Mouse (Mus musculus) CH12.LX (cell line): ENCODE measurements around the gene Nfix. TPM values are rescaled to one million over a fixed set of nuclear protein-coding genes. Genes with fewer than 3 reads are reported as not detected.

Experiments used
- DNase-seq: peaks from one replicate; pipeline ENCODE4 v3.0.0-alpha.2; 2013; ENCODE audit errors: extremely low read depth
- H3K27ac ChIP-seq: 2 replicates; pipeline ENCODE4 v1.5.1; 2012; ENCODE audit warnings: low read depth, mild to moderate bottlenecking, control low read depth, moderate library complexity; ENCODE audit not compliant: insufficient read depth
- H3K27me3 ChIP-seq: replicated peaks from 2 replicates; pipeline ENCODE3; 2012; ENCODE audit warnings: inconsistent platforms
- H3K36me3 ChIP-seq, 2 experiments: replicated peaks in 1 of 2; 2 replicates each; pipeline versions ENCODE3 to v1.6.1; 2012; ENCODE audit warnings: inconsistent platforms in 1 of 2, low read length in 1 of 2, mild to moderate bottlenecking in 1 of 2, mixed read lengths in 1 of 2, moderate library complexity in 1 of 2; ENCODE audit not compliant: control insufficient read depth in 1 of 2, insufficient read depth in 1 of 2
- H3K4me1 ChIP-seq, 2 experiments: 2 replicates each; pipeline ENCODE4 v1.6.1; 2012; ENCODE audit warnings: inconsistent platforms in 1 of 2, moderate library complexity in 1 of 2; ENCODE audit not compliant: insufficient read depth in 2 of 2, control insufficient read depth in 1 of 2
- H3K4me2 ChIP-seq: 2 replicates; pipeline ENCODE4 v1.6.1; 2012; ENCODE audit warnings: low read depth, mild to moderate bottlenecking, control low read depth; ENCODE audit not compliant: poor library complexity, insufficient read depth, severe bottlenecking
- H3K4me3 ChIP-seq, 3 experiments: fragments of 150-350 bp in 1 of 3; sonication (generic) in 1 of 3; replicated peaks in 1 of 3; 2 replicates each; pipeline versions ENCODE3 to v1.5.1; 2011 to 2012; ENCODE audit warnings: low read depth in 2 of 3, low read length in 2 of 3, mild to moderate bottlenecking in 2 of 3, moderate library complexity in 2 of 3, control low read depth in 1 of 3, improper control_type of control experiment in 1 of 3, inconsistent platforms in 1 of 3, mixed read lengths in 1 of 3; ENCODE audit not compliant: poor library complexity in 1 of 3
- H3K79me2 ChIP-seq: replicated peaks from 2 replicates; pipeline ENCODE4 v1.6.1; 2012; ENCODE audit warnings: mild to moderate bottlenecking, moderate library complexity; ENCODE audit not compliant: control insufficient read depth, poor library complexity, insufficient read depth, severe bottlenecking; ENCODE audit errors: extremely low read depth
- H3K9ac ChIP-seq: 2 replicates; pipeline ENCODE4 v1.6.1; 2012; ENCODE audit warnings: low read depth, mild to moderate bottlenecking, control low read depth, moderate library complexity; ENCODE audit not compliant: insufficient read depth
- H3K9me3 ChIP-seq: replicated peaks from 2 replicates; pipeline ENCODE3; 2012; ENCODE audit warnings: low read length, inconsistent platforms, mixed read lengths
- BHLHE40 ChIP-seq: IDR thresholded peaks from 2 replicates; pipeline ENCODE4 v1.6.1; 2011; ENCODE audit warnings: mild to moderate bottlenecking, low read depth, low read length, improper control_type of control experiment
- CHD2 ChIP-seq: IDR thresholded peaks from 2 replicates; pipeline ENCODE4 v1.6.1; 2011; ENCODE audit warnings: low read length, improper control_type of control experiment
- E2F4 ChIP-seq: IDR thresholded peaks from 2 replicates; pipeline ENCODE4 v1.6.1; 2011; ENCODE audit warnings: low read depth, low read length, improper control_type of control experiment; ENCODE audit not compliant: insufficient replicate concordance
- ELF1 ChIP-seq: IDR thresholded peaks from 2 replicates; pipeline ENCODE4 v1.6.1; 2014; ENCODE audit warnings: low read depth, mild to moderate bottlenecking, inconsistent platforms, low read length, improper control_type of control experiment
- EP300 ChIP-seq: IDR thresholded peaks from 2 replicates; pipeline ENCODE4 v1.6.1; 2011; ENCODE audit warnings: low read length, improper control_type of control experiment
- ETS1 ChIP-seq: conservative IDR thresholded peaks from 2 replicates; pipeline ENCODE4 v1.6.1; 2012; ENCODE audit warnings: low read depth, mild to moderate bottlenecking, inconsistent platforms, low read length, improper control_type of control experiment, moderate library complexity
- HCFC1 ChIP-seq: IDR thresholded peaks from 2 replicates; pipeline ENCODE4 v1.6.1; 2012; ENCODE audit warnings: low read depth, mild to moderate bottlenecking, inconsistent platforms, low read length, improper control_type of control experiment
- JUN ChIP-seq: IDR thresholded peaks from 2 replicates; pipeline ENCODE4 v1.6.1; 2011; ENCODE audit warnings: low read depth, mild to moderate bottlenecking, low read length, improper control_type of control experiment, moderate library complexity; ENCODE audit not compliant: insufficient read depth
- KAT2A ChIP-seq: IDR thresholded peaks from 2 replicates; pipeline ENCODE4 v1.6.1; 2012; ENCODE audit warnings: low read length, improper control_type of control experiment, inconsistent platforms; ENCODE audit not compliant: insufficient replicate concordance
- MXI1 ChIP-seq: IDR thresholded peaks from 2 replicates; pipeline ENCODE4 v1.6.1; 2011; ENCODE audit warnings: mild to moderate bottlenecking, low read depth, low read length, improper control_type of control experiment
- NRF1 ChIP-seq: IDR thresholded peaks from 2 replicates; pipeline ENCODE4 v1.6.1; 2014; ENCODE audit warnings: low read depth, mild to moderate bottlenecking, inconsistent platforms, low read length, improper control_type of control experiment, moderate library complexity
- POLR2AphosphoS2 ChIP-seq: IDR thresholded peaks from 2 replicates; pipeline ENCODE4 v1.6.1; 2011; ENCODE audit warnings: low read depth, low read length, improper control_type of control experiment
- RCOR1 ChIP-seq: conservative IDR thresholded peaks from 2 replicates; pipeline ENCODE4 v1.6.1; 2012; ENCODE audit warnings: low read depth, mild to moderate bottlenecking, inconsistent platforms, low read length, improper control_type of control experiment
- SIN3A ChIP-seq: IDR thresholded peaks from 2 replicates; pipeline ENCODE4 v1.6.1; 2012; ENCODE audit warnings: low read length, improper control_type of control experiment, inconsistent platforms
- SMC3 ChIP-seq: IDR thresholded peaks from 2 replicates; pipeline ENCODE4 v1.6.1; 2011; ENCODE audit warnings: low read depth, low read length, improper control_type of control experiment
- TBP ChIP-seq: conservative IDR thresholded peaks from 2 replicates; pipeline ENCODE4 v1.6.1; 2011; ENCODE audit warnings: low read depth, low read length, improper control_type of control experiment
- ZC3H11A ChIP-seq: IDR thresholded peaks from 2 replicates; pipeline ENCODE4 v1.6.1; 2012; ENCODE audit warnings: low read depth, mild to moderate bottlenecking, inconsistent platforms, low read length, improper control_type of control experiment
- ZKSCAN1 ChIP-seq: IDR thresholded peaks from 2 replicates; pipeline ENCODE4 v1.6.1; 2012; ENCODE audit warnings: low read depth, inconsistent platforms, low read length, improper control_type of control experiment, borderline replicate concordance
- ZMIZ1 ChIP-seq: IDR thresholded peaks from 2 replicates; pipeline ENCODE4 v1.6.1; 2012; ENCODE audit warnings: low read depth, mild to moderate bottlenecking, inconsistent platforms, low read length, improper control_type of control experiment
- ZNF384 ChIP-seq: IDR thresholded peaks from 2 replicates; pipeline ENCODE4 v1.6.1; 2012; ENCODE audit warnings: low read depth, low read length, improper control_type of control experiment, inconsistent platforms
- dilution Hi-C: fragments of 300-500 bp; cut with MboI; formaldehyde crosslinking; loops from 2 replicates; pipeline ENCODE4 v1.14.3; 2020; ENCODE audit warnings: low sequenced_read_pairs; ENCODE audit not compliant: extremely low pct_unique_long_range_greater_than_20kb, extremely low pct_ligation_motif_present
- in situ Hi-C: fragments of 300-500 bp; cut with MboI; formaldehyde crosslinking; loops from 3 replicates; pipeline ENCODE4 v1.14.3; 2019; ENCODE audit warnings: low sequenced_read_pairs, low pct_ligation_motif_present, low pct_unique_long_range_greater_than_20kb, mixed read lengths
- polyA plus RNA-seq: library from polyadenylated mRNA; unstranded; fragments of >175 nt; gene quantifications from 2 replicates; pipeline ENCODE4 v1.2.1, GENCODE M21; 2012; ENCODE audit warnings: low read depth; ENCODE audit not compliant: insufficient read length
- total RNA-seq, 2 experiments: library from RNA; depleted of rRNA; stranded (reverse); fragments of 300-350 nt in 1 of 2; fragments of >200 nt in 1 of 2; gene quantifications; 2 replicates each; pipeline ENCODE4 v1.2.3; 2012 to 2014

The Nfix gene
- total and polyA plus RNA-seq, 3 experiments: 0.09 to 10.5 (median 1.1) TPM

- no peak overlapping the region for H3K4me2 ChIP-seq
Observed at GRCm38 (mm10) chr8:84837149-84837911, 37.2 kb upstream of the Nfix start.

GRCm38 (mm10) chr8:84834866-84835855 lies 35.0 kb upstream of the Nfix start:
- no peaks in the 10 kb centered on the region for H3K9me3 ChIP-seq
- no peak for DNase-seq
- no peak overlapping the region for H3K27ac ChIP-seq
- H3K4me3 ChIP-seq: no peak overlapping the region
- H3K36me3 ChIP-seq: peaks cover 47 to 59% of the 10 kb centered on the region in 2 experiments
- 0 out of 2 replicates have a peak, but pooled peaks have one; percentile 31 for TF ChIP-seq ZMIZ1
- TF ChIP-seq EP300: no peak
- no peak overlapping the region for H3K9ac ChIP-seq
- H3K4me1 ChIP-seq: peaks cover 8 to 71% of the 10 kb centered on the region in 2 experiments; a peak in 3 of 4 replicates
- in situ Hi-C loops: no loop called here
- H3K27me3 ChIP-seq: no peaks in the 10 kb centered on the region
- dilution Hi-C loops: no loop called here
- H3K4me2 ChIP-seq: no peak overlapping the region
- H3K79me2 ChIP-seq: peaks cover 35% of the 10 kb centered on the region

More at GRCm38 (mm10) chr8:84837149-84837911, 37.2 kb upstream of the Nfix start:
- Histone ChIP-seq H3K9ac (no peak overlapping the region), H3K9me3 (no peaks in the 10 kb centered on the region), H3K27ac (peak overlapping the region; percentile 22; the same call in 1 of the 2 replicates), H3K36me3 (peaks cover 58 to 72% of the 10 kb centered on the region in 2 experiments), H3K4me3 (no peak overlapping the region), H3K27me3 (no peaks in the 10 kb centered on the region), H3K79me2 (peaks cover 37% of the 10 kb centered on the region), H3K4me1 (peaks cover 8 to 73% of the 10 kb centered on the region in 2 experiments; a peak in 3 of 4 replicates)
- TF ChIP-seq ETS1 (no peak), JUN (no peak), ZKSCAN1 (no peak), E2F4 (no peak), KAT2A (no peak), NRF1 (no peak), ELF1 (no peak), BHLHE40 (no peak), ZC3H11A (no peak), ZNF384 (no peak), SMC3 (no peak), RCOR1 (no peak), CHD2 (no peak), TBP (no peak), MXI1 (no peak), POLR2AphosphoS2 (no peak), HCFC1 (no peak), SIN3A (no peak)
- no peak for DNase-seq
- dilution Hi-C loops (no loop called here), in situ Hi-C loops (no loop called here)
